Mouse (Mus musculus): ENCODE data around the gene Lnx1.

DNA sequence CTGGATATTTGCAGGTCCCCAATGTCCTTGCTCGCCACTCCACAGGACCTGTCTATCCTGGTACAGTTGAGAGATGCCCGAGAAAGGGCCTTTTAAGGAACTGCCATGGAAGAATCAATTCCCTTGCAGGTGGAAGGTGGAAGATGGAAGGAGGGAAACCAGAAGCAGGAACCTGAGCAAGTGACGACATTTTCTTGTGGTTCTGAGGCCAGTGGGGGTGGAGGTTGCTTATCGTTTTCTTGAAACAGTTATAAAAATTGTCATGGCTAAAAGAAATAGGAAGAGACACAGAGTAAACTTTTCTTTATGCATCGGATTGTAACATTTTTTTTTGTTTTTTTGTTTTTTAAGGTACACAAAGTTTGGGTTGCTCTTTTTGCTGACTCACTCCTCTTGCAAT lies 46.3 kb downstream of the Lnx1 start:
- TF ChIP-seq CTCF (IDR thresholded peaks at IDR 0.05; ENCODE audit: low read depth), result no peak
- no peak for TF ChIP-seq EP300 (IDR thresholded peaks at IDR 0.05; ENCODE audit: low read depth)
